Mouse (Mus musculus) lung, postnatal 14 days (tissue): ENCODE measurements around the gene Shc3.
A peak's percentile ranks its signal among the peaks of the same experiment; 100 is the strongest.

ENCODE experiments used
- DNase-seq: peaks from one replicate; pipeline ENCODE4 v3.0.0; 2021

The Shc3 gene

DNA sequence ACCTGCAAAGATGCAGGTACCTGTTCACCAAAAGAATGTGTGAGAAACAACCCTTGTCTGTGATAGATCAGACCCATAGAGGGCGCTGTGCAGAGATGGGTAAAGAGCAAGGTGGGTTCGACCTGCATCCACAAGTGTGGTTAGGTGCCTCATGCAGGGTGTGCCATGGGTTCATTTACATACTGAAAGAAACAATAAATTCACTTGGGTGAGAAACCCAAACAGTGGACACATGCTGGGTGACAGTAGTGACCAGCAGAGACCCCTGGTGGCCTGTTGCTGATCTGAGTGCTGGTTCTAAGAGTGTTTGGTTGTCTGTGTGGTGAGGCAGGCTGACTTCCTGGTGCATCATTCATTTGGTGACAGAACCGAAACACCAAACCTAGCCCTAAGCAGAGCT lies 155.8 kb downstream of the Shc3 start:
- DNase-seq = no peak

DNA sequence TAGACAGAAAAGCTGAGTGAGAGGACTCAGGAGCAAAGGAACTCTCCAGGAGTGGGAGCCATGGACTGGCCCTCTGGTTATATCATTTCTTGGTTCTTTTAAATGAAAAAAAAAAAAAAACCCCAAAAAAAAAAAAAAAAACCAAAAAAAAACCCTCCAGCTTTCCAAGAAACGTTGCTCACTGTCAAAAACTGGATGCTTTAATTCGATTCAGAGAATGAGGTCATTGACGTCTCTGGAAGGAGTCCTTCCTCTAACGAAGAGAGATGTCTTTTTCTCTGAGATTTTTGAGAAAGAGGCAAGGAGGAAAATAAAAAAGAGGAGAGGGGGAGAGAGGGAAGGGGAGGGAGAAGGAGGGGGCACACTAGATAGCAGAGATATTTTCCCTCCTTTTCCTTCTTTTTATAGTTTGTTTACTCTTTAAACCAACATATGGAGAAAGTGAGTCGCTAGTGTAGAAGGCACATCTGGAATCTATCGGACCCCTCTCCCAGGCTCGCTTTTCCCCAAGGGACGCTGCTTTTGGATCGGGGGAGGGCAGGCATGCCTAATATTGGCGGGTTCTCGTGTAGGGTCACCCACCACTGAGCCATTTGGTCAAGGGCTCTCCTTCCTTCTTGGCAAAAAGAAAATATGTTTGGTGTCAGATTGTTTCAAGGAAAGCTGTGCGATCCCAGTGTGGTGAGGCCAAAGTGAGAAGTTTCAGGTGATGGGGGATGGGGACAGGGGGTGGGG lies 157.4 kb downstream of the Shc3 start:
- no peak for DNase-seq

DNA sequence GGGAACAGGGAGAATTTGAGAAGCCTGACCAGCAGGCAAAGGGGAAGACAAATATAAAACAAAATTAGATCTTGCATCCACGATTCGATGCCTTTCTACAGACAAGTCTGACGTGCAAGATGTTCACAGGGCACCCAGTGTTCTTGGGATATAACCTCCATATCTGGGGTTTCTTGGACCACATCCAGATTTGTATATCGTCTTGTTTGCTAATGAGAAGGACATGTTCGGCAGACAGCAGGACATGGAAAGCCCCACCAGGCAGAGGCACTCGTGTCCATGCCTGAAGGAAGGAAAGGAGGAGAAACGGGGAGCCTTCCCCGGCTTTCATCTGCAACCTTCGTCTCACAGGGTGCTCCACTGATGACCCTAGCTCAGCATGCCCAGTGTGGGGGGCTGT lies 158.0 kb downstream of the Shc3 start:
- DNase-seq = no peak

DNA sequence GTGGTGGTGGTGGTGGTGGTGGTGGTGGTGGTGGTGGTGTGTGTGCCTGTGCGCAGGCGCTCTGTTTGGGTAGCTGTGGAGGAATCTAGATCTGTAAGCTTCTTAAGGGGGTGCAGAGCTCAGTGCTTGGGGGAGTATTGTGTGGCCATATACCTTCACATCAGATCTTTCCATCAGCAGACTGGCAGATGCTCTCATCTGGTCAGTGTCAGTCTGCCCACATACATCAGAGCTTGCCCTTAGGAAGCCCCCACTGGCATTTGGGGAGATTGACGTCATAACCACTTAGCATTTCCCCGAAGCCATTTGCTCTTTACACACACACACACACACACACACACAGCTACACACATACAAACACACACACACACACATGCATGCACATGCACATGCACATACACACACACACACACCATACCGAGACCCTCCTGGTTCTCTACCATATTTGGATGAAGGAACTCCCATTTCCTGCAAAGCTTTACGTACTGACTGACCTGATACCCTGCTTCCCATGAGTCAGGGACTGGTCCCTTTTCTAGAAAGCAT lies 159.2 kb downstream of the Shc3 start:
- no peak for DNase-seq

DNA sequence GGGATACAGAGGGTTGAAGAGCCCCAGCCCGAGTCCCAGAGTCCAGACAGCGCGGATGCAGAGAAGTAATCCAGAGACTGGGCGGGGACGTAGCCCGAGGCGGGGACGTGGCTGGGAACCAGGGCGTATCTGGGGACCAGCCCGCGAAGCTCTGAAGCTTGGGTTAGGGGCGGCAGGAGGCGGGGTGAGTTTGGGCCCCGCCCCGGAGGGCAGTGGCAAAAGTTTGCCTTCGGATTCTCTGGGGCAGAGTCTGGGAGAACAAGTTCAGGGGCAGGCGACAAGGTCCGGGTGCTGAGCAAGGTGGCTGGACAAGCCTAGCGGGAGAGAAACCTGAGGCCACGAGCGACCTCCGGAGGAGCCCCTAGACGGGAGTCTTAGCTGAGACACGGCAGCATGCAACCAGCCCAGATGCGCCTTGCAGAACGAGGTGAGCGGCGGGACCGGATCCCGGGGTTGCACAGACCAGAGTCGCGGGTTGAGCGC lies 160.7 kb downstream of the Shc3 start, which contains the start of gene S1pr3:
TSS of gene S1pr3 (plus strand) at position 121 of the 483 bp plus-strand sequence.
- DNase-seq = peak; percentile 66

DNA sequence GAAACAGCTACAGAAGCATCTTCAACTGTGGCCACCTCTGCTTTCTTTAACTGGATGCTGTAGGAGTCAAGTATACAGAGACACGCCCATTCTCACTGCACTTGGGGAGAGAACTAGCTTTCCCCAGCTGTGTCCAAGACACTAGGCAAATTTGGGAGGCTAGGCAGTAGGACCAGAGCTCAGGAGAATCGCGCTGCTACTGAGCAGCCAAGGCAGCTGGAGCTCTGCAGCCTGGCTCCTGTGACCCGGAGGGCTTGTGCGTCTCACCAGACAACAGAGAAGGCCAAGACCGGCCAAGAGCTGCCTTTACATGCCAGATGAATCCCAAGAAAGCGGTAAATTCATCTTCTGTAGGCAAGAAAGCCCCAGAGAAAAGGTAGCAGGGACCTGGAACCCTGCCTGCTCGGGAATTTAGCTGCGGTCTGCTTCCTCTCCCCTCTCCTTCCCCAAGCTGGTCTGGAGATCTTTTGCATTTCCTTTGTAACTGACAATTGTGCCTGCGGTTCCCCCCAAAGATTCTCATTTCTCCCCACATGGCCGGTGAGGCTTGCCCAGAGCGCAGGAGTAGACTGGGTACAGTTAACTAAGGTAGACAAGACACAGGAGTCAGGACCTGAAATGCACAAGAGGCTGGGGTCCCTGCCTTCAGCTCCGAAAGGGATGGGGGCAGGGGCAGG lies 161.5 kb downstream of the Shc3 start:
- no peak for DNase-seq

DNA sequence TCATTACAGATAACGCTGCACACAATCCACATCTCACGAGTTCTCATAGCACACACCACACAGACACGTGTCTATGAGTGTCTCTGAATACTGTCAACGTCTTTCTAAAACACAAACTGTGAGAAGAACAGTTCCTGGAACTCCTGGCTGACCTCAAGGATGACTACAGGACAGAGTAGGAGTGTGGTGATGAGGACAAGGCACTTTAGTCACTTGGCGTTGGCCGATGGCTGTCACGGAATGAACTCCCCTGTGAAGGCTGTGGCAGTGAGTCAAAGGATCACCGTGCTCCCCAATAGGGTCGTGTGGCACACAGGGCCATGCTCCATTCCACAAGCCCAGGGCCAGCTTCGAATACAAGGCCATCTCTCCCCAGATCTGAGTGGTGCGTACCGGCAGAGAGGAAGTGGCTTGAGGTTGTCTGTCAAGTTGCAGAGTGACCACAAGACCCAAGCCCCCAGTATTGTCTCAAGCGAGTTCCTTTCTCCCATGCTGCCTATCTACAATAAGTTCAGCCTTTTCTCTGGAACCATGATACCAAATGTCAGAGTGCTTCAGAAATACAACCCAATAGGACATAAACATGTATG lies 163.4 kb downstream of the Shc3 start:
- DNase-seq = peak; percentile 45

DNA sequence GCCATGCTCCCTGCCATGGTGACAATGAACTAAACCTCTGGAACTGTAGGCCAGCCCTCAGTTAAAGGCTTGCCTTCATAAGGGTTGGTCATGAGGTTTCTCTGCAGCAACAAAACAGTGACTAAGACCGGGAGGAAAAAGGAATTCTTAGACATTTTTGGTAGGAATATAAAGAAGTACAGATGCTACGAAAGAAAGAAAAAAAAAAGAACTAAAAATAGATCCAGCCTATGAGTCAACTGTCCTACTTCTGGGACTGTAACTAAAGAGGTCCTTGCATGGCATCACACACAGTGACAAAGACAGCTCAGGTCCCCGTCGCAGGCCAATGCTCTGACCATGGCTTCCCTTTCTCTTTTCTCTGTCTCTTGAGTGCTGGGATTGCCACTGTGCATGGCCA lies 164.7 kb downstream of the Shc3 start:
- DNase-seq = no peak

DNA sequence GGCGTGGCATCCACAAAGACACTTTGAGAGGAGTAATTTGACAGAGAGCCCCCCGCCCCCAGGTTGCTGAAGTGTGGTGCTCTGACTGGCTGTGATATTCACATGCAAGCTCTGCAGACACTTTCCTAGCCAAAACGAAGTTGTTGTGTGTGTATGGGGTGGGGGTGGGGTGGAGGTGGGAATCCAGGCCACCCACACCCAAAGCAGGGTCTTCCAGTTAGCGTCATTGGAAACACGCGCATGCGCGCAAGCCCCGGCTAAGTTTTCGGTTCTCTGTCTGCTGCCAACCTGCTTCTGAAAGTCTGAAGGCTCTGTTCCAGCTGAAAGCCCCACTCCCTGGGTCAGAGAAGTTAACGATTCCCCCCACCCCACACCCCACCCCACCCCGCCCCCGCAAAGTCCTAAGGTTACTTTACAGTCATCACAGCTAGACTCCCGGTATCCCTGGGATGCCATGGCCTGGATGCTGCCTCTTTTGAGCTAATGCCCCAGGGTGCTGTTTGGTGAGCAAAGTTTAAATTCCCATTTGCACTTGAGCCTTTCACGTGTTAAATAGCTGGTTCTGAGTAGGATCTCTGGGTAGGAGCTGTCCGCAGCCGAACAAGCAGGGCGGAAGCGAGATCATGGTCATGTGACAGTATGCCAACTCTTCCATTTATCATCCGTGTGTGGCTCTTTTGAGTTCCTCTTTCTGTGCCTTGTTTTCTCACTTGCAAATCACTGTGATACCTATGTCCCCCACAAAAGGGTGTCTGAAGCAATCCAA lies 168.3 kb downstream of the Shc3 start:
- DNase-seq = no peak

DNA sequence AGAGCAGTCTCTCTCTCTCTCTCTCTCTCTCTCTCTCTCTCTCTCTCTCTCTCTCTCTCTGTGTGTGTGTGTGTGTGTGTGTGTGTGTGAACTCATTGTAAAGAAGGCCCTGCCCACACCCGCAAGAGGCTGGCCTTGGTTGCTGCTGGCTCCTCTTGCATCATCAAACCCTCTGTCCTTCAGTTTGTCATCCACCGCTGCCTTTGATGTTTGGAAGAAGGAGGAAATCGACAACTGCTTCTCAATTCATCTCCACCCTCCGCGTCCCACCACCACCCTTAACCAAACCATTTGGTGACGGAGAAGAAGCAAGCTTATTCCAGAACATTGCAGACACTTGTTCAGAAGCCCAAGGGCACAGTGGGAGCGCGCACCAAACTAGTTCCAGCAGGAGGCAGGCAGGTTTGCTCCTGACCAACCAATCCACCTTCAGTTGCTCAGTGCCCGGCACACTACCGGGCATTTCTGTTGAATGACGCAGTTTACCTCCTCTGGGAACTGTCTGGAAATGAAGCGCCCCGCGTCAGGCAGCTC lies 169.0 kb downstream of the Shc3 start:
- DNase-seq = no peak

DNA sequence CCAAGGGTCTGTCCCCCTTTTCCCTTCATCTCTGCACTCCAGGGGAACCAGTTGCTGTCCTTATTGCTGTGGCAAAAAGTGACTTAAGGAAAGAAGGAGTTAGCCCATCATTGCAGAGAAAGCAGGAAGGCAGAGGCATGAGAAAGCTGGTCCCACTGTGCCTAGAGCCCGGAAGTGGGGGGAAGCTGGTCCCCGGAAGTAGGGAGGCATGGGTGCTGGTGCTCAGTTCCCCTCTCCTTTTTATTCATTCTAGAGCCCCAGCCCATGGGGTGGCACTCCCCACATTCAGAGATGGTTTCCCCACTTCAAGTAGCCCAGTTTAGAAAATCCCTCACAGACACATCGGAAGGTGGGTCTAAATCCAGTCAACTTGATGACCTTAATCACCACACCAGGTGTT lies 169.7 kb downstream of the Shc3 start:
- DNase-seq = no peak

DNA sequence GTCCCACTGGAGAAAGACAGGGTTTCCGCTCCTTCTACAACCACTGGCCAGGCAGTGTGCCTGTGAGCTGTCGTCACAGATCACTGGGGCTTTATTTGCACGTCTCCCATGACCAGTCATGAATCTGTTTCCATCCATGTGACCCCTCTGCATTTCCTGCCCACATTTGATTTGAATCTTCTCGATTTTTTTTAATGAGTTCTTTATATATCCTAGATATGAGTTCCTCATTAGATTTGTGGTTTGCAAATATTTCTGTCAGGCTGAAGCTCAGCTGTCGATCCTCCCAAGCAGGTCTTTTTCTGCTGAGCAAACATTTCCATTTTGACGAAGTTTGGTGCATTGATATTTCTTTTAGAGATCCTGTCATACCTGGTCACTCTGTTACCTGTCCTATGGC lies 171.4 kb downstream of the Shc3 start:
- no peak for DNase-seq

DNA sequence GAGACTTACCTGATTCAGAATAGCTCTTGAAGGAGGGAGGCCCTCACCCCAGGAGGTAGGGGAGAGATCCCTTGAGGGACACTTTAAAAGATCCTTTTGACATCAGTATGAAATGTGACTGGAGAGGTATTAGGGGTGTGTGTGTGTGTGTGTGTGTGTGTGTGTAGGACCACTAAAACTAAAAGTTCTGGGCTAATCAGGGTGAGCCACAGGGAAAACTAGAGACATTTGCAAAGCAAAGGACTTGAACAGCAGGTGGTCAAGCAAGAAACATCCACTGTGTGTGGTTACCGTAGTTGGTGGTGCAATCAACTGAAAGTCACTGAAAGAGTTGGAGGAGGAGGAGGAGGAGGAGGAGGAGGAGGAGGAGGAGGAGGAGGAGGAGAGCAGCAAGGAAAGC lies 177.0 kb downstream of the Shc3 start:
- no peak for DNase-seq

DNA sequence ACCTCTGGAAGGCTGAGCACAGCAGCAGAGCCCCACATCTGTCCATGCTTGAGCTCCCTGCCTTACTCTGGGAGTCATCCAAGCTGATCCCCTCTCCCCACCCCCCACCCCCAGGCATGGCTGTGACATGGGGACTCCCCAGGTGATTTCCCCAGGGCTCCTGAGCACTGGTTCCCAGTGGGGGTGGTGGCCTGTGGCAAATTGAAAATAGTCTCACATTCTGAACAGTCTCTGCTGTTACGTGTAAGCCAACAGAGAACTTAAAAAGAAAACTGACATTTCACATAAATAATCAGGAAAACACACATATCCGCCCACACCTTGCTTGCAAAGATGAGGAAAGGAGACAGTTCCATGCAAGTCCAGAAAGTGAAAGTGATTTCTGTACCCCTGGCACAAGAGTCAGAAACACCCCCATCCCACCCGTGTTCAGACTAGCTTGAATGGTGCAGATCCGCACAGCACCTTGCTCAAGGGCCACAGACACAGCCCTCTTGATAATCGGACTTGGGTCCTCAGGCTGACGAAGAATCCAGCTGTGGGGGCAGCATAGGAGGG lies 177.8 kb downstream of the Shc3 start:
- DNase-seq = no peak

DNA sequence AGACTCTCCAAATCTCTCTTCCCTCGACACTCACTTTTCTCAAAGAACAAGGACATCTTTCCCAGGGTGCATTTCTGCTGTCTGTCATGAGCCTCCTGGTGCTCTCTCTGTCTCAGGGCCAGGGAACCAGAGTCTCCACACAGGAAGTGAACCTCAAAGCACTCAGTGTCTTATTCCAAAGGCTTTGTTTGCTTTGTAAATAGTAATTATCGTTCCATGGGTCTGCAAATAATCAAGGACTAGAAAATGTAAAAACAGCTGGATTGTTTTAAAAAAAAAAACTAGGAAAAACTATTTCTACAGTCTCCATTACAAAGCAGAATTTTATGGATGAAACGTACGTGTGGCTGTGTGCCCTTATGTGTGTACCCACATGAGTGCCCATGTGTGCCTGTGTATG lies 178.8 kb downstream of the Shc3 start:
- no peak for DNase-seq

DNA sequence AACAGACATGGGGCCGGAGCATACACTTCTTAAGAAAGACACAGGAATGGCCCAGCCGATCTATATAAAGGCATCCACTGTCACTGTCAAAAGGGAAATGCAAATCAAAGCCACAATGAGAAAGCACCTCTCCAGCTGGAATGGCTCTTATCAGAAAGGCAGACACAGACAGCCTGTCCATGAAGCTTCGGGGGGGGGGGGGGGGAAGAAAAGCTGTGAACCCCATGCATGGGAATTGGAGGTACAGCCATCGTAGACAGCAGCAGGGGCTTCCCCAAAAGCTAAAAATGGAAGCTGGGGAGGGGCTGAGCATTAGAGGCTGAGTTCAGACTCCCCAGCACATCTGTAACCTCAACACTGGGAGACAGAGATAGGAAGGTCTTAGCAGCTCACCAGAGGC lies 181.3 kb downstream of the Shc3 start:
- no peak for DNase-seq

DNA sequence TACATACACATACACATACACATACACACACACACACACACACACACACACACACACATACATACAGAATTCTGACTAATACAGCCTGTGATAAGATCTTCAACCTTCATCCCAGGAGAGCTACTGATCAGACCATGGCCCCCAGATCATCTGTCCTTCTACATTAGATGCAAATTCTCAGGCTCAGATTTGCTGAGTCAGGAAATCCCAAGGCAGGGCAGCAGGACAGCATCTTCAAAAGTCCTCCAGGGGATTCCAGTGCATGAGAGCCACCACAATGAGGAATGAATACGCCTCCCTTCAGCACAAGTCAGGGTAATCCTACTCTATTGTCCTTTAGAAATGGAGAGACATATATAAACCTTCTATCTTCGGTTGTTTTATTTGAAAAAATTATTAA lies 184.3 kb downstream of the Shc3 start:
- no peak for DNase-seq

DNA sequence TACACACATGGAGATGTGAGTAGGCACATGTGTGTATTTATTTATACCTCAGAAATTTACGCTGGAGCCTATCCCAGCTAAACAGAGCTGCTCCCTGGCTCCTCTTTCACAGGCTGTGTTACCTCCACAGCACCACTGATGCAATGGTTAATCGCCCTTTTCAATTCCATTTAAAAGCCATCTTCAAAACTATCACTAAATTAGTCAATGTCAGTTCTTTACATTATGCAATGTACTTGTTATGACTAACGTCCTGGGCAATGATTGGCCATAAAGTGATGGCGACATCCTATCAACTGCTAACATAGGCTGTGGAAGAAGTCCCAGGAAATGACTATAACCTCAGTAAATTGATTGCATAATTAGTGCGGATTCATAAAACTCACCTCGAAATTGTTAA lies 187.7 kb downstream of the Shc3 start:
- DNase-seq = no peak
